Mouse (Mus musculus) liver, postnatal 0 days (tissue): ENCODE results near the gene Smg6. TPM values are rescaled to one million over a fixed set of nuclear protein-coding genes. Genes with fewer than 3 reads are reported as not detected.
A peak's percentile ranks its signal among the peaks of the same experiment; 100 is the strongest.

Source experiments
- ATAC-seq: fragments of 200-750 bp; cut with Nextera tagmentation; 2 replicates; pipeline ENCODE4 v1.8.0; 2017; ENCODE audit warnings: mild to moderate bottlenecking, moderate library complexity
- DNase-seq: peaks from one replicate; pipeline ENCODE4 v3.0.0-alpha.2; 2016
- H3K27ac ChIP-seq: fragments of 300-500 bp; sonication (generic); 2 replicates; pipeline ENCODE4 v1.5.1; 2014; ENCODE audit warnings: antibody characterized with exemption, moderate library complexity, mild to moderate bottlenecking, low read depth
- H3K27me3 ChIP-seq: fragments of 300-500 bp; sonication (generic); 2 replicates; pipeline ENCODE4 v1.6.1; 2014; ENCODE audit warnings: low read length, control low read depth, mixed read lengths; ENCODE audit not compliant: insufficient read depth
- H3K36me3 ChIP-seq: fragments of 300-500 bp; sonication (generic); replicated peaks from 2 replicates; pipeline ENCODE4 v1.6.1; 2014; ENCODE audit warnings: mild to moderate bottlenecking, control low read depth, low read length, moderate library complexity, mixed read lengths; ENCODE audit not compliant: insufficient read depth
- H3K4me1 ChIP-seq: fragments of 300-500 bp; sonication (generic); 2 replicates; pipeline ENCODE4 v1.6.1; 2014; ENCODE audit warnings: antibody characterized with exemption, mild to moderate bottlenecking, control low read depth; ENCODE audit not compliant: insufficient read depth
- H3K4me2 ChIP-seq: fragments of 300-500 bp; sonication (generic); 2 replicates; pipeline ENCODE4 v1.6.1; 2014; ENCODE audit warnings: low read depth, mild to moderate bottlenecking, low read length, moderate library complexity, mixed read lengths
- H3K4me3 ChIP-seq: fragments of 300-500 bp; sonication (generic); 2 replicates; pipeline ENCODE4 v1.5.1; 2014; ENCODE audit warnings: low read depth, low read length
- H3K9ac ChIP-seq: fragments of 300-500 bp; sonication (generic); replicated peaks from 2 replicates; pipeline ENCODE4 v1.6.1; 2014; ENCODE audit warnings: mild to moderate bottlenecking, moderate library complexity
- H3K9me3 ChIP-seq: fragments of 300-500 bp; sonication (generic); 2 replicates; pipeline ENCODE4 v1.6.1; 2016; ENCODE audit warnings: mild to moderate bottlenecking, control low read depth, low read length, mixed read lengths
- CTCF ChIP-seq: sonication (generic); IDR thresholded peaks from 2 replicates; pipeline ENCODE4 v1.5.1; 2016; ENCODE audit warnings: antibody characterized with exemption, low read depth
- EP300 ChIP-seq: IDR thresholded peaks from 2 replicates; pipeline ENCODE4 v1.6.1; 2016; ENCODE audit warnings: antibody characterized with exemption, low read depth, mild to moderate bottlenecking
- WGBS: fragments of 180-500 bp; shearing (Covaris S2); extraction: QIAGEN DNeasy Blood & Tissue Kit; methylation state at CpG from one replicate; pipeline ENCODE4 v1.1.7; 2014; ENCODE audit not compliant: insufficient replicate concordance; 5-methylcytosine and 5-hydroxymethylcytosine counted together
- polyA plus RNA-seq: library from polyadenylated mRNA; unstranded; fragments of >200 nt; fragmentation: Nextera tagmentation; extraction: Ambion mirVana; gene quantifications from 2 replicates; pipeline ENCODE4 v1.2.1, GENCODE M21; 2015

The Smg6 gene
- polyA plus RNA-seq, 1 experiment from 2014 or later: 4.7 TPM

GRCm38 (mm10) chr11:74965516-74965915 is 39.9 kb downstream of the Smg6 start:
- DNase-seq (no peak), ATAC-seq (no peak)
- no peak overlapping the region for H3K4me2 ChIP-seq
- H3K4me1 ChIP-seq: no peaks in the 10 kb centered on the region
- H3K27ac ChIP-seq: no peak overlapping the region
- WGBS: 86% methylated on average over 3 of the region's 3 CpGs
- no peak for TF ChIP-seq EP300
- TF ChIP-seq CTCF: no peak
- no peaks in the 10 kb centered on the region for H3K36me3 ChIP-seq
- H3K9ac ChIP-seq: no peak overlapping the region
- no peaks in the 10 kb centered on the region for H3K27me3 ChIP-seq
- H3K9me3 ChIP-seq: no peaks in the 10 kb centered on the region
- no peak overlapping the region for H3K4me3 ChIP-seq

- H3K36me3 ChIP-seq: no peaks in the 10 kb centered on the region; the same call in 1 of the 2 replicates
- DNase-seq: no peak
- H3K27me3 ChIP-seq: no peaks in the 10 kb centered on the region
- TF ChIP-seq EP300 (no peak), CTCF (no peak)
- no peak overlapping the region for H3K4me2 ChIP-seq
- H3K4me3 ChIP-seq: no peak overlapping the region
- H3K4me1 ChIP-seq: no peaks in the 10 kb centered on the region
- ATAC-seq: no peak
- H3K27ac ChIP-seq: no peak overlapping the region
- WGBS: 85% methylated on average over 7 of the region's 7 CpGs
- H3K9ac ChIP-seq: no peak overlapping the region
- no peaks in the 10 kb centered on the region for H3K9me3 ChIP-seq
Measured at GRCm38 (mm10) chr11:74973290-74974157, 47.9 kb downstream of the Smg6 start.

- DNase-seq: no peak
- no peak for TF ChIP-seq EP300
- no peak overlapping the region for H3K9ac ChIP-seq
- H3K9me3 ChIP-seq: no peaks in the 10 kb centered on the region
- ATAC-seq: no peak
- H3K4me2 ChIP-seq: no peak overlapping the region
- no peaks in the 10 kb centered on the region; the same call in 1 of the 2 replicates for H3K36me3 ChIP-seq
- no peak overlapping the region for H3K27ac ChIP-seq
- H3K4me1 ChIP-seq: no peaks in the 10 kb centered on the region
- no peaks in the 10 kb centered on the region for H3K27me3 ChIP-seq
- no peak overlapping the region for H3K4me3 ChIP-seq
Measured at GRCm38 (mm10) chr11:74974615-74975014, 49.0 kb downstream of the Smg6 start.

- Histone ChIP-seq H3K4me2 (no peak overlapping the region), H3K9ac (no peak overlapping the region), H3K4me1 (no peaks in the 10 kb centered on the region), H3K4me3 (no peak overlapping the region), H3K27ac (no peak overlapping the region), H3K27me3 (no peaks in the 10 kb centered on the region), H3K36me3 (peaks cover 7% of the 10 kb centered on the region), H3K9me3 (no peaks in the 10 kb centered on the region)
- ATAC-seq (no peak), DNase-seq (no peak)
- TF ChIP-seq CTCF: no peak
- no peak for TF ChIP-seq EP300
- 78% methylated on average over 3 of the region's 3 CpGs for WGBS
Measured at GRCm38 (mm10) chr11:74976835-74977687, 51.4 kb downstream of the Smg6 start.

GRCm38 (mm10) chr11:74981464-74981863 is 55.8 kb downstream of the Smg6 start:
- DNase-seq (peak; percentile 85), ATAC-seq (peak; percentile 57; the same call in 1 of the 2 replicates)
- 33% methylated on average over 2 of the region's 2 CpGs for WGBS
- no peak overlapping the region for H3K27ac ChIP-seq
- peaks cover 10% of the 10 kb centered on the region for H3K36me3 ChIP-seq
- H3K4me3 ChIP-seq: no peak overlapping the region
- H3K4me2 ChIP-seq: no peak overlapping the region
- TF ChIP-seq EP300 (no peak), CTCF (peak; percentile 98)
- no peaks in the 10 kb centered on the region for H3K9me3 ChIP-seq
- H3K27me3 ChIP-seq: no peaks in the 10 kb centered on the region
- H3K9ac ChIP-seq: no peak overlapping the region
- no peaks in the 10 kb centered on the region for H3K4me1 ChIP-seq

- peaks cover 10% of the 10 kb centered on the region for H3K36me3 ChIP-seq
- no peak overlapping the region for H3K9ac ChIP-seq
- ATAC-seq (no peak), DNase-seq (no peak)
- H3K27ac ChIP-seq: no peak overlapping the region
- H3K4me2 ChIP-seq: no peak overlapping the region
- no peak for TF ChIP-seq EP300
- TF ChIP-seq CTCF: no peak
- no peaks in the 10 kb centered on the region for H3K27me3 ChIP-seq
- H3K4me1 ChIP-seq: no peaks in the 10 kb centered on the region
- no peak overlapping the region for H3K4me3 ChIP-seq
- H3K9me3 ChIP-seq: no peaks in the 10 kb centered on the region
Measured at GRCm38 (mm10) chr11:74982241-74982640, 56.6 kb downstream of the Smg6 start.
